Mouse (Mus musculus) forebrain, embryonic 11.5 days (tissue): ENCODE data around the gene Sucla2. TPM values are rescaled to one million over a fixed set of nuclear protein-coding genes. Genes with fewer than 3 reads are reported as not detected.

Experiments
- ATAC-seq: fragments of 200-750 bp; cut with Nextera tagmentation; replicated peaks from 2 replicates; pipeline ENCODE4 v1.8.0; 2017; ENCODE audit warnings: moderate TSS enrichment; ENCODE audit not compliant: low FRiP score
- DNase-seq: peaks from one replicate; pipeline ENCODE4 v3.0.0-alpha.2; 2017; ENCODE audit warnings: low spot score
- H3K27ac ChIP-seq: fragments of 300-500 bp; sonication (generic); 2 replicates; pipeline ENCODE4 v1.5.1; 2014; ENCODE audit warnings: low read depth, low read length
- H3K27me3 ChIP-seq: fragments of 300-500 bp; sonication (generic); 2 replicates; pipeline ENCODE4 v1.6.1; 2014; ENCODE audit warnings: mild to moderate bottlenecking, low read length, mixed read lengths; ENCODE audit not compliant: control insufficient read depth, insufficient read depth
- H3K36me3 ChIP-seq: fragments of 300-500 bp; sonication (generic); 2 replicates; pipeline ENCODE4 v1.6.1; 2014; ENCODE audit warnings: mild to moderate bottlenecking, low read length, moderate library complexity, mixed read lengths; ENCODE audit not compliant: control insufficient read depth, insufficient read depth
- H3K4me1 ChIP-seq: fragments of 300-500 bp; sonication (generic); replicated peaks from 2 replicates; pipeline ENCODE4 v1.6.1; 2014; ENCODE audit warnings: low read length, mixed read lengths; ENCODE audit not compliant: control insufficient read depth, insufficient read depth
- H3K4me2 ChIP-seq: fragments of 300-500 bp; sonication (generic); 2 replicates; pipeline ENCODE4 v1.6.1; 2014; ENCODE audit warnings: low read depth, mild to moderate bottlenecking, low read length, moderate library complexity, mixed read lengths; ENCODE audit not compliant: severe bottlenecking
- H3K4me3 ChIP-seq: fragments of 300-500 bp; sonication (generic); 2 replicates; pipeline ENCODE4 v1.5.1; 2014; ENCODE audit warnings: low read depth, low read length
- H3K9ac ChIP-seq: fragments of 300-500 bp; sonication (generic); 2 replicates; pipeline ENCODE4 v1.6.1; 2014; ENCODE audit warnings: low read length
- H3K9me3 ChIP-seq: fragments of 300-500 bp; sonication (generic); 2 replicates; pipeline ENCODE4 v1.6.1; 2016; ENCODE audit warnings: low read length, mixed read lengths; ENCODE audit not compliant: control insufficient read depth
- WGBS: fragments of 180-500 bp; shearing (Covaris S2); extraction: QIAGEN DNeasy Blood & Tissue Kit; methylation state at CpG from one replicate; pipeline ENCODE4 v1.1.7; 2014; 5-methylcytosine and 5-hydroxymethylcytosine counted together
- polyA plus RNA-seq: library from polyadenylated mRNA; unstranded; fragments of >200 nt; fragmentation: Nextera tagmentation; extraction: Ambion mirVana; gene quantifications from 2 replicates; pipeline ENCODE4 v1.2.1, GENCODE M21; 2014

The Sucla2 gene
- 111 and 115 TPM in 2 replicates for polyA plus RNA-seq

GRCm38 (mm10) chr14:73524766-73525448, at the start of gene Sucla2:
TSS of gene Sucla2 (plus strand) at chr14:73525319.
- H3K27ac ChIP-seq, result peak within 1 kb of the TSS; percentile 74; the same call in 1 of the 2 replicates
- H3K27me3 ChIP-seq, result no peaks in the 10 kb centered on the region
- peak within 1 kb of the TSS; percentile 59 for H3K9ac ChIP-seq
- 0% methylated on average over 38 of the region's 41 CpGs for WGBS
- DNase-seq, result peak; percentile 96
- peak; percentile 99 for ATAC-seq
- H3K4me2 ChIP-seq, result peak within 1 kb of the TSS; percentile 36; the same call in 1 of the 2 replicates
- no peaks in the 10 kb centered on the region for H3K9me3 ChIP-seq
- H3K4me3 ChIP-seq, result peak within 1 kb of the TSS; percentile 44
- H3K4me1 ChIP-seq, result no peaks in the 10 kb centered on the region
- no peaks in the 10 kb centered on the region for H3K36me3 ChIP-seq

DNA sequence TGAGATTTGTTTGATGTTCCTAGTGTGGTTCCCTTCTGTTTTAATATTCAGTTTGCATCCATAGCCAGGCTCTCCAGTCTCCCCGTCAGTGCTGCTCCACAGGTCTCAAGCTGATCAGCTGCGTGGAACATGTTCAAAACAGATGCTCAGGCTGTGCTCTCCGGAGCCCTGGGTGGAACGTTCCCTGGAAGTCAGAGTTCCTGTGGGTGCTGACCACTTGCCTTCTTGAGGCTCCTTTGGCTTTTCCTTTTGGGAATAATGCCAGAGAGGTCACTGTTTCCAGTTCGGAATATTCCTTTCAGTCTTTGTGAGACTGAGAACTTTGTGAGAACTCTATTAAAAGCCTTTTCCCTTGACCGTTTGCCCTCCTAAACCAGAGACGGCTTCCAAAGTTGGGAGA, 49.6 kb upstream of the Sucla2 start:
- H3K36me3 ChIP-seq, result no peaks in the 10 kb centered on the region
- DNase-seq (no peak), ATAC-seq (no peak)
- no peak overlapping the region for H3K27ac ChIP-seq
- H3K4me1 ChIP-seq, result no peaks in the 10 kb centered on the region; the same call in 1 of the 2 replicates
- H3K9ac ChIP-seq, result no peak overlapping the region
- H3K4me3 ChIP-seq, result no peak overlapping the region
- no peaks in the 10 kb centered on the region for H3K9me3 ChIP-seq
- 85% methylated on average over 7 of the region's 7 CpGs for WGBS
- no peaks in the 10 kb centered on the region for H3K27me3 ChIP-seq
- no peak overlapping the region for H3K4me2 ChIP-seq

GRCm38 (mm10) chr14:73476361-73476934, 48.7 kb upstream of the Sucla2 start:
- H3K9ac ChIP-seq, result no peak overlapping the region
- DNase-seq, result no peak
- no peak overlapping the region for H3K4me3 ChIP-seq
- peak; percentile 48 for ATAC-seq
- no peaks in the 10 kb centered on the region for H3K27me3 ChIP-seq
- H3K36me3 ChIP-seq, result no peaks in the 10 kb centered on the region
- 74% methylated on average over 8 of the region's 8 CpGs for WGBS
- no peaks in the 10 kb centered on the region; the same call in 1 of the 2 replicates for H3K4me1 ChIP-seq
- H3K9me3 ChIP-seq, result no peaks in the 10 kb centered on the region
- no peak overlapping the region for H3K4me2 ChIP-seq
- H3K27ac ChIP-seq, result peak overlapping the region; percentile 41; the same call in 1 of the 2 replicates

DNA sequence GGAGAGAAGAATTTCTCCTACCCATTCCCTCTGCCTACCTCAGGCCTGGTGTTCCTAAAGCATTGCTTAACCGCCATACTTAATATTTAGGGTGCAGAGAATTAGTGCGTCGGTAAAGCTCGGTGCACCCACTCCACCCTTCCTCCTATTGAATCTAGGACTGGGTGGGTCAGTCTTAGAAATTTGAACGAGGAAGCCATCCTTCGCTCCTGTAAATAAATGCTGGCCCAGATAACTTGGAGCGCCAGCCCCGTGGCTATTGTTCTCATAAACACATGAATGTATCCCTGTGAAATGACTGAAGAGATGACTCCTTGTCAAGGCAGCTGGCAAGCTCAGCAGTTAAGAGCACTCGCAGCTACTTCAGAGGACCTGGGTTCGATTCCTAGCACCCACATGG, 48.0 kb upstream of the Sucla2 start:
- DNase-seq (no peak), ATAC-seq (no peak)
- Histone ChIP-seq H3K4me2 (no peak overlapping the region), H3K27ac (peak overlapping the region; percentile 41; the same call in 1 of the 2 replicates), H3K9me3 (no peaks in the 10 kb centered on the region), H3K9ac (no peak overlapping the region), H3K4me1 (no peaks in the 10 kb centered on the region; the same call in 1 of the 2 replicates), H3K36me3 (no peaks in the 10 kb centered on the region), H3K27me3 (no peaks in the 10 kb centered on the region), H3K4me3 (no peak overlapping the region)
- WGBS, result 95% methylated on average over 10 of the region's 10 CpGs

- 83% methylated on average over 3 of the region's 3 CpGs for WGBS
- Histone ChIP-seq H3K36me3 (no peaks in the 10 kb centered on the region), H3K27me3 (no peaks in the 10 kb centered on the region), H3K9ac (no peak overlapping the region), H3K4me2 (no peak overlapping the region), H3K27ac (no peak overlapping the region), H3K4me1 (no peaks in the 10 kb centered on the region; the same call in 1 of the 2 replicates), H3K9me3 (no peaks in the 10 kb centered on the region), H3K4me3 (no peak overlapping the region)
- ATAC-seq (no peak), DNase-seq (no peak)
Measured at GRCm38 (mm10) chr14:73478321-73478720, 46.8 kb upstream of the Sucla2 start.

GRCm38 (mm10) chr14:73479771-73480170, 45.3 kb upstream of the Sucla2 start:
- Histone ChIP-seq H3K27me3 (no peaks in the 10 kb centered on the region), H3K4me2 (no peak overlapping the region), H3K9ac (no peak overlapping the region), H3K36me3 (no peaks in the 10 kb centered on the region), H3K4me3 (no peak overlapping the region), H3K4me1 (no peaks in the 10 kb centered on the region; the same call in 1 of the 2 replicates), H3K9me3 (no peaks in the 10 kb centered on the region), H3K27ac (no peak overlapping the region)
- DNase-seq (no peak), ATAC-seq (no peak)
- WGBS, result 31% methylated on average over 1 of the region's 1 CpGs

- WGBS, result 71% methylated on average over 5 of the region's 5 CpGs
- Histone ChIP-seq H3K4me3 (no peak overlapping the region), H3K9ac (no peak overlapping the region), H3K27me3 (no peaks in the 10 kb centered on the region), H3K36me3 (no peaks in the 10 kb centered on the region), H3K27ac (no peak overlapping the region), H3K4me2 (no peak overlapping the region), H3K4me1 (no peaks in the 10 kb centered on the region; the same call in 1 of the 2 replicates), H3K9me3 (no peaks in the 10 kb centered on the region)
- DNase-seq (no peak), ATAC-seq (no peak)
Measured at GRCm38 (mm10) chr14:73483516-73484229, 41.4 kb upstream of the Sucla2 start.

- ATAC-seq, result no peak
- Histone ChIP-seq H3K4me1 (no peaks in the 10 kb centered on the region; the same call in 1 of the 2 replicates), H3K9ac (no peak overlapping the region), H3K27me3 (no peaks in the 10 kb centered on the region), H3K27ac (no peak overlapping the region), H3K4me3 (no peak overlapping the region), H3K4me2 (no peak overlapping the region), H3K9me3 (no peaks in the 10 kb centered on the region), H3K36me3 (no peaks in the 10 kb centered on the region)
- WGBS, result 68% methylated on average over 3 of the region's 3 CpGs
- no peak for DNase-seq
Measured at GRCm38 (mm10) chr14:73484366-73485110, 40.6 kb upstream of the Sucla2 start.
